Mouse (Mus musculus): ENCODE measurements around the gene Prom1. TPM values are rescaled to one million over a fixed set of nuclear protein-coding genes. Genes with fewer than 3 reads are reported as not detected.

Prom1 gene
- polyA plus RNA-seq, 1 experiment from 2014 or later = 62.7 TPM

DNA sequence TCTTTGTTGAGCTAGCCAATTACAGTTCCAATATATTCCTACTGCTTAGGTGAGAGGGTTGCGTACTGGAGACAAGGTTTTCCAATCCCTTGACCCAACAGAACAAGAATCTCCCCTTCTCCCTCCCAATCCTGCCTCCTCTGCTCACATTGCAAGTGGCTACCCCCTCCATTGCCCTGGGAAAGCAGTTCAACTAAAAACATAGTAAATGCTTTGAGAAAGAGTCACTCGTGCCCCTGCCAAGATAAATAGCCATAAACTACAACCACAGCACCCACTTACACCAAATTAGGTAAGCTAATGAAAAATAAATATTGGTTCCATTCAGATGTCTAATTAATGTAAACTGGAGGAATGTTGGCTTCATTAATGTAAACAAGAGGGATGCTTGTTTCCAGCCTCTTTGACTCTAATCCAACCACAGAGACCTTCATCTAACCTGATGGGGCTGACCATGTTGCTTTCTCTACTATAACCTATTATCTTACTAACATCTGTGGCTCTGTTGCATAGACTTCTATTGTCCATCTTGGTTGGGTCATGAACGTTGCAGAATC is 141.9 kb downstream of the Prom1 start:
- H3K9me3 ChIP-seq = no peaks in the 10 kb centered on the region
- no peaks in the 10 kb centered on the region for H3K27me3 ChIP-seq
- no peak overlapping the region for H3K9ac ChIP-seq
- no peak overlapping the region for H3K27ac ChIP-seq
- no peaks in the 10 kb centered on the region for H3K4me1 ChIP-seq
- no peak overlapping the region for H3K4me2 ChIP-seq (replicated peaks)
- no peaks in the 10 kb centered on the region for H3K36me3 ChIP-seq
- WGBS = 72% methylated on average over 3 of the region's 3 CpGs
- peak; percentile 44 for ATAC-seq (ENCODE audit: low FRiP score, low read depth)
- H3K4me3 ChIP-seq = no peak overlapping the region

DNA sequence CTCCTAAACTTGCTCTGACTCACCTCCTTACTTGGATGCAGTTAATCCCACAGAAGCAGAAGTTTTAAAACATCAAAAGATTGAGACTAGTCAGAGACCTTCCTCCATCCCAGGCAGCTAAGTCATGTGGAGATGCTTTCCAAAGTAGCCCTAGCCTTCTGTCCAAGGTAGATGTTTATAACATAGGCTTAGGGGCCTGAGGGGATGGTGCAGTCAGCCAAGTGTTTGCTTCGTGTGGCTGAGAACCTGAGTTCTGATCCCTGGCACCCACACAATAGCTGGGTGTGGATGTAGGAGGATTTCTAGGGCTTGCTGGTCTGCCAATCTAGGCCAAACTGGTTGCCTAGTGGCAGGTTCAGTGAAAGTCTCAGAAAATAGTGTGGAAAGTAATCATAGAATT is 148.6 kb downstream of the Prom1 start:
- Histone ChIP-seq H3K36me3 (no peaks in the 10 kb centered on the region), H3K27ac (no peak overlapping the region), H3K4me1 (peaks cover 12% of the 10 kb centered on the region), H3K27me3 (no peaks in the 10 kb centered on the region), H3K9ac (no peak overlapping the region), H3K9me3 (no peaks in the 10 kb centered on the region), H3K4me3 (no peak overlapping the region), H3K4me2 (replicated peaks) (no peak overlapping the region)
- WGBS = 68% methylated on average over 1 of the region's 1 CpGs
- no peak for ATAC-seq (ENCODE audit: low FRiP score, low read depth)

DNA sequence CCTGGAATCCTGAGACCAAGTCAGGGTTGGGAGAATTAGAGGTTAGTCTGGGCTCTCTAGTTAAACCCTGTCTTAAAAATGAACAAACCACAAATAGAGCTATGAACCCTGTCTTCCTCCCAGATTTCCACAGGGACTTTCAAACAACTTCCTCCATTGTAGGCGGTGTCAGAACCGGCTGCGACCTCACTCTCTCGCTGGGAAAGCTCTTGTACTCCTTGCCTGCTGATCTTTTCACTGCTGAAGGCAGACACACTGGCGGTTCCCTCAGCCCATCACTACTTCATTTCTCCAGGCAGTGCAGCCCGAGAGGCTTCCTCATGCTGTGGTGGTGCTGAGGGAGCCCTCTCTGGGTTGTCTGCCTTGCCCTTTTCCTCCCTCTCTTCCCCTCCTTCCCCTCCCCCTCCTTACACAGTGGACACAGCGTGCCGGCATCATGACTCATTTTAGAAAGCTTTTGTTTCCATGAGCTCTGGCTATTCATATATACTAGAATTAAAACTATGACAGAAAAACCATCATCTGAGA is 153.0 kb downstream of the Prom1 start:
- Histone ChIP-seq H3K27ac (peak overlapping the region; percentile 61; the same call in 1 of the 2 replicates), H3K4me2 (replicated peaks) (peak overlapping the region; percentile 72), H3K4me1 (peaks cover 24% of the 10 kb centered on the region), H3K36me3 (no peaks in the 10 kb centered on the region), H3K9ac (no peak overlapping the region), H3K4me3 (peak overlapping the region; percentile 36), H3K9me3 (no peaks in the 10 kb centered on the region), H3K27me3 (no peaks in the 10 kb centered on the region)
- ATAC-seq (ENCODE audit: low FRiP score, low read depth) = peak; percentile 24; the same call in 1 of the 2 replicates
- WGBS = 4% methylated on average over 8 of the region's 8 CpGs

DNA sequence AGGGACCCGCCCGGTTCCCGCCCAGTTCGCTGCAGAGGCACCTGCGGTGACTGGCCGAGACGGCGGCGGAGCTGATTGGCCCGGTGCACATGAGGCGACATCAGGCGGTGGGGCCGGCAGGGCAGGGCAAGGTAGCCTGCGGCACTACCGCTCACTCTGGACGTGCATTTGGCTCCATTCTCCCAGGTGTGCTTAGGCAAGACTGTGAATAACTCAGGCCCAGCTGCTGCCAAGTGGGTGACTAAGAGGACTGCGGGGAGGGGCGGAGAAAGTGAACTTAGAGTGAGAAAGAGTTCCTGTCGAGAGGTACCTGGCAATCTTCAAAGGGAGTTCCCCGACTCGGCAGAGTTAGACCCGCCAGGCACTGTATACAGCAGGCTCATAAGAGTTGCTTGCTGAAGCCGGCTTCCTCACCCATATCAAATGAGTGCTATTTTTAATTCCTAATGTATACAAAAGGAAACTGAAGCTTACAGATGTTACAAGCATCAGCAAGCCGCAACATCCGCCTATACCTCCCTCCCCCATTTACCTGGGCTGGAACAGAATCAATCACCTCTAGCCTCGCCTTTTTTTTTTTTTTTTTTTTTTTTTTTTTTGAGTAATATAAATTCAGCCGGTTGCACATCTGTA is 153.6 kb downstream of the Prom1 start:
- peak overlapping the region; percentile 36 for H3K4me3 ChIP-seq
- no peaks in the 10 kb centered on the region for H3K9me3 ChIP-seq
- ATAC-seq (ENCODE audit: low FRiP score, low read depth) = peak; percentile 89
- 0 out of 2 replicates have a peak overlapping the region, but pooled peaks have one; percentile 1 for H3K27ac ChIP-seq
- 0 out of 2 replicates have a peak overlapping the region, but pooled peaks have one; percentile 26 for H3K9ac ChIP-seq
- no peaks in the 10 kb centered on the region for H3K36me3 ChIP-seq
- WGBS = under 1% methylated on average over 27 of the region's 27 CpGs
- H3K4me2 ChIP-seq (replicated peaks) = peak overlapping the region; percentile 72
- no peaks in the 10 kb centered on the region for H3K27me3 ChIP-seq
- H3K4me1 ChIP-seq = peaks cover 24% of the 10 kb centered on the region

DNA sequence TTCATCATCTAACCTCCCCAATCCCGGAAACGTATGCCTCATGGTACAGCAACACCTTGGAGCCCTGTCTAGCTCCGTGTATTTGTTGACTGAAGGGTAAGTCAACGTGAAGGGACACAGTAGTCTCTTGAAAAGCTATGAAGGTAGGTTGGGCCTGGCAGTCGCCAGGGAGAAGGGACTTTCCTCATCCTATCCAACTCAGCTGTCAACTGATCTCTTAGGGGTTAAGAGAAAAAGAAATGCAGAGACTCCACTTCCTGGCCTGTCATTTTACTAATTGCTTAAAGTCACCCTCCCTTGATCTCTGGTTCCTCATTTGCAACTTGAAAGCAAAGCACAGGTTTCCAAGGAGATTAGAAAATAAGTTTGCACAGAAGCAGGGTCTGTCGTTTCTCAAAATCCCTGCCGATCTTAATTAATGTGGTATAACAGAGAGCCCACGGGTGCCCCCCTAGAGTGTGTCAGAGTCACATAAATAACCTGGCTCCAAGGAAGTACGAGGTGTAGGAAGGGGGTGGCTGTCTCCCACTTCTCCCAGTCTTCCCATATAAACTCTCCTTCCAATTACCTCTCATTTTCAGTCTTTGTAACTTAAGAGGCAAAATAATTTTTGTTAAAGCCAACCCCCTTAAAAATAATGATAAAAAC is 154.4 kb downstream of the Prom1 start:
- Histone ChIP-seq H3K27me3 (no peaks in the 10 kb centered on the region), H3K27ac (peak overlapping the region; percentile 6; the same call in 1 of the 2 replicates), H3K36me3 (no peaks in the 10 kb centered on the region), H3K4me1 (peaks cover 24% of the 10 kb centered on the region), H3K9ac (no peak overlapping the region), H3K4me3 (peak overlapping the region; percentile 36; the same call in 1 of the 2 replicates), H3K4me2 (replicated peaks) (peak overlapping the region; percentile 72), H3K9me3 (no peaks in the 10 kb centered on the region)
- no peak for ATAC-seq (ENCODE audit: low FRiP score, low read depth)
- 19% methylated on average over 9 of the region's 9 CpGs for WGBS

Other genes starting within 250 kb of the Prom1 start
- 9.6 and 10.0 TPM in 2 replicates for gene Cd38, start 233.5 kb downstream of the Prom1 start, polyA plus RNA-seq (2015; fragmentation: Nextera tagmentation; extraction: Ambion mirVana)
- gene Gm7879, start 188.9 kb downstream of the Prom1 start, polyA plus RNA-seq (2015; fragmentation: Nextera tagmentation; extraction: Ambion mirVana) = 0.57 TPM in 1 of 2 replicates, not detected in the other
- 14.3 and 17.9 TPM in 2 replicates for gene Fgfbp1, start 120.3 kb downstream of the Prom1 start, polyA plus RNA-seq (2015; fragmentation: Nextera tagmentation; extraction: Ambion mirVana)
- 32.2 and 33.4 TPM in 2 replicates for gene Tapt1, start 124.6 kb upstream of the Prom1 start, polyA plus RNA-seq (2015; fragmentation: Nextera tagmentation; extraction: Ambion mirVana)